Mouse (Mus musculus): ENCODE results near the gene Tob2. TPM values are rescaled to one million over a fixed set of nuclear protein-coding genes. Genes with fewer than 3 reads are reported as not detected.

Tob2 gene
- polyA plus RNA-seq, 1 experiment from 2014 or later = 17.8 TPM

GRCm38 (mm10) chr15:81811599-81811996 is 47.0 kb downstream of the Tob2 start:
- H3K27me3 ChIP-seq (ENCODE audit: control insufficient read depth, insufficient read depth, low read length) = no peaks in the 10 kb centered on the region

GRCm38 (mm10) chr15:81810671-81811598 is 47.7 kb downstream of the Tob2 start:
- H3K36me3 ChIP-seq (ENCODE audit: control insufficient read depth, insufficient read depth) = peaks cover 8% of the 10 kb centered on the region; the same call in 1 of the 2 replicates
- H3K27ac ChIP-seq (ENCODE audit: low read length) = peak overlapping the region; percentile 94
- no peaks in the 10 kb centered on the region for H3K9me3 ChIP-seq (replicated peaks; ENCODE audit: control insufficient read depth, low read length)
- H3K4me3 ChIP-seq (ENCODE audit: low read length) = peak overlapping the region; percentile 74
- H3K9ac ChIP-seq (ENCODE audit: low read length) = peak overlapping the region; percentile 78
- ATAC-seq (replicated peaks; ENCODE audit: extremely low read depth, insufficient read depth, low FRiP score) = peak; percentile 94
- peaks cover 31% of the 10 kb centered on the region for H3K4me1 ChIP-seq (ENCODE audit: control insufficient read depth, insufficient read depth, low read length)
- no peaks in the 10 kb centered on the region for H3K27me3 ChIP-seq (ENCODE audit: control insufficient read depth, insufficient read depth, low read length)
- WGBS = under 1% methylated on average over 87 of the region's 89 CpGs
- peak overlapping the region; percentile 78 for H3K4me2 ChIP-seq (ENCODE audit: low read depth, low read length)

More at GRCm38 (mm10) chr15:81811599-81811996, 47.0 kb downstream of the Tob2 start:
- Histone ChIP-seq H3K4me1 (ENCODE audit: control insufficient read depth, insufficient read depth, low read length) (peaks cover 25% of the 10 kb centered on the region), H3K27ac (ENCODE audit: low read length) (peak overlapping the region; percentile 78), H3K9ac (ENCODE audit: low read length) (peak overlapping the region; percentile 78), H3K36me3 (ENCODE audit: control insufficient read depth, insufficient read depth) (peaks cover 12% of the 10 kb centered on the region; the same call in 1 of the 2 replicates), H3K4me3 (ENCODE audit: low read length) (peak overlapping the region; percentile 74), H3K9me3 (replicated peaks; ENCODE audit: control insufficient read depth, low read length) (no peaks in the 10 kb centered on the region), H3K4me2 (ENCODE audit: low read depth, low read length) (peak overlapping the region; percentile 78)
- peak; percentile 2 for ATAC-seq (replicated peaks; ENCODE audit: extremely low read depth, insufficient read depth, low FRiP score)
- 1% methylated on average over 15 of the region's 26 CpGs for WGBS

GRCm38 (mm10) chr15:81810150-81810549 is 48.4 kb downstream of the Tob2 start:
- Histone ChIP-seq H3K9ac (ENCODE audit: low read length) (peak overlapping the region; percentile 75), H3K9me3 (replicated peaks; ENCODE audit: control insufficient read depth, low read length) (no peaks in the 10 kb centered on the region), H3K4me1 (ENCODE audit: control insufficient read depth, insufficient read depth, low read length) (peaks cover 39% of the 10 kb centered on the region), H3K27ac (ENCODE audit: low read length) (peak overlapping the region; percentile 94), H3K36me3 (ENCODE audit: control insufficient read depth, insufficient read depth) (peaks cover under 1% of the 10 kb centered on the region; the same call in 1 of the 2 replicates), H3K4me3 (ENCODE audit: low read length) (peak overlapping the region; percentile 74), H3K4me2 (ENCODE audit: low read depth, low read length) (peak overlapping the region; percentile 78), H3K27me3 (ENCODE audit: control insufficient read depth, insufficient read depth, low read length) (no peaks in the 10 kb centered on the region)
- WGBS = under 1% methylated on average over 10 of the region's 10 CpGs
- ATAC-seq (replicated peaks; ENCODE audit: extremely low read depth, insufficient read depth, low FRiP score) = peak; percentile 53

GRCm38 (mm10) chr15:81809550-81809949 is 49.0 kb downstream of the Tob2 start:
- ATAC-seq (replicated peaks; ENCODE audit: extremely low read depth, insufficient read depth, low FRiP score) = no peak
- Histone ChIP-seq H3K9ac (ENCODE audit: low read length) (peak overlapping the region; percentile 75), H3K36me3 (ENCODE audit: control insufficient read depth, insufficient read depth) (no peaks in the 10 kb centered on the region), H3K27me3 (ENCODE audit: control insufficient read depth, insufficient read depth, low read length) (no peaks in the 10 kb centered on the region), H3K4me1 (ENCODE audit: control insufficient read depth, insufficient read depth, low read length) (peaks cover 45% of the 10 kb centered on the region), H3K4me3 (ENCODE audit: low read length) (peak overlapping the region; percentile 74), H3K4me2 (ENCODE audit: low read depth, low read length) (peak overlapping the region; percentile 78), H3K27ac (ENCODE audit: low read length) (peak overlapping the region; percentile 94), H3K9me3 (replicated peaks; ENCODE audit: control insufficient read depth, low read length) (no peaks in the 10 kb centered on the region)
- 29% methylated on average over 1 of the region's 1 CpGs for WGBS

GRCm38 (mm10) chr15:81808799-81809198 is 49.8 kb downstream of the Tob2 start:
- WGBS = 53% methylated on average over 2 of the region's 2 CpGs
- Histone ChIP-seq H3K9me3 (replicated peaks; ENCODE audit: control insufficient read depth, low read length) (no peaks in the 10 kb centered on the region), H3K27ac (ENCODE audit: low read length) (no peak overlapping the region), H3K36me3 (ENCODE audit: control insufficient read depth, insufficient read depth) (no peaks in the 10 kb centered on the region), H3K4me2 (ENCODE audit: low read depth, low read length) (no peak overlapping the region), H3K4me3 (ENCODE audit: low read length) (no peak overlapping the region), H3K27me3 (ENCODE audit: control insufficient read depth, insufficient read depth, low read length) (no peaks in the 10 kb centered on the region), H3K4me1 (ENCODE audit: control insufficient read depth, insufficient read depth, low read length) (peaks cover 53% of the 10 kb centered on the region), H3K9ac (ENCODE audit: low read length) (no peak overlapping the region)
- ATAC-seq (replicated peaks; ENCODE audit: extremely low read depth, insufficient read depth, low FRiP score) = no peak

GRCm38 (mm10) chr15:81806621-81807404 is 51.8 kb downstream of the Tob2 start:
- peaks cover 57% of the 10 kb centered on the region for H3K4me1 ChIP-seq (ENCODE audit: control insufficient read depth, insufficient read depth, low read length)
- H3K4me2 ChIP-seq (ENCODE audit: low read depth, low read length) = no peak overlapping the region
- 75% methylated on average over 4 of the region's 4 CpGs for WGBS
- no peaks in the 10 kb centered on the region for H3K36me3 ChIP-seq (ENCODE audit: control insufficient read depth, insufficient read depth)
- no peak for ATAC-seq (replicated peaks; ENCODE audit: extremely low read depth, insufficient read depth, low FRiP score)
- no peak overlapping the region for H3K27ac ChIP-seq (ENCODE audit: low read length)
- H3K9me3 ChIP-seq (replicated peaks; ENCODE audit: control insufficient read depth, low read length) = no peaks in the 10 kb centered on the region
- no peak overlapping the region for H3K4me3 ChIP-seq (ENCODE audit: low read length)
- no peak overlapping the region for H3K9ac ChIP-seq (ENCODE audit: low read length)
- H3K27me3 ChIP-seq (ENCODE audit: control insufficient read depth, insufficient read depth, low read length) = no peaks in the 10 kb centered on the region

GRCm38 (mm10) chr15:81805624-81806023 is 53.0 kb downstream of the Tob2 start:
- 24% methylated on average over 6 of the region's 6 CpGs for WGBS
- no peak overlapping the region for H3K4me3 ChIP-seq (ENCODE audit: low read length)
- H3K9me3 ChIP-seq (replicated peaks; ENCODE audit: control insufficient read depth, low read length) = no peaks in the 10 kb centered on the region
- no peak overlapping the region for H3K9ac ChIP-seq (ENCODE audit: low read length)
- no peaks in the 10 kb centered on the region for H3K27me3 ChIP-seq (ENCODE audit: control insufficient read depth, insufficient read depth, low read length)
- no peaks in the 10 kb centered on the region for H3K36me3 ChIP-seq (ENCODE audit: control insufficient read depth, insufficient read depth)
- no peak for ATAC-seq (replicated peaks; ENCODE audit: extremely low read depth, insufficient read depth, low FRiP score)
- H3K27ac ChIP-seq (ENCODE audit: low read length) = peak overlapping the region; percentile 75
- peaks cover 58% of the 10 kb centered on the region for H3K4me1 ChIP-seq (ENCODE audit: control insufficient read depth, insufficient read depth, low read length)
- H3K4me2 ChIP-seq (ENCODE audit: low read depth, low read length) = 0 out of 2 replicates have a peak overlapping the region, but pooled peaks have one; percentile 1

- no peak overlapping the region for H3K4me3 ChIP-seq (ENCODE audit: low read length)
- H3K9me3 ChIP-seq (replicated peaks; ENCODE audit: control insufficient read depth, low read length) = no peaks in the 10 kb centered on the region
- no peak for ATAC-seq (replicated peaks; ENCODE audit: extremely low read depth, insufficient read depth, low FRiP score)
- H3K4me2 ChIP-seq (ENCODE audit: low read depth, low read length) = no peak overlapping the region
- H3K27ac ChIP-seq (ENCODE audit: low read length) = peak overlapping the region; percentile 69
- H3K9ac ChIP-seq (ENCODE audit: low read length) = no peak overlapping the region
- H3K36me3 ChIP-seq (ENCODE audit: control insufficient read depth, insufficient read depth) = no peaks in the 10 kb centered on the region
- no peaks in the 10 kb centered on the region for H3K27me3 ChIP-seq (ENCODE audit: control insufficient read depth, insufficient read depth, low read length)
- 88% methylated on average over 3 of the region's 3 CpGs for WGBS
- H3K4me1 ChIP-seq (ENCODE audit: control insufficient read depth, insufficient read depth, low read length) = peaks cover 57% of the 10 kb centered on the region
These were observed 53.7 kb downstream of the Tob2 start for GRCm38 (mm10) chr15:81804883-81805282.
